In the genomic region with DNA sequence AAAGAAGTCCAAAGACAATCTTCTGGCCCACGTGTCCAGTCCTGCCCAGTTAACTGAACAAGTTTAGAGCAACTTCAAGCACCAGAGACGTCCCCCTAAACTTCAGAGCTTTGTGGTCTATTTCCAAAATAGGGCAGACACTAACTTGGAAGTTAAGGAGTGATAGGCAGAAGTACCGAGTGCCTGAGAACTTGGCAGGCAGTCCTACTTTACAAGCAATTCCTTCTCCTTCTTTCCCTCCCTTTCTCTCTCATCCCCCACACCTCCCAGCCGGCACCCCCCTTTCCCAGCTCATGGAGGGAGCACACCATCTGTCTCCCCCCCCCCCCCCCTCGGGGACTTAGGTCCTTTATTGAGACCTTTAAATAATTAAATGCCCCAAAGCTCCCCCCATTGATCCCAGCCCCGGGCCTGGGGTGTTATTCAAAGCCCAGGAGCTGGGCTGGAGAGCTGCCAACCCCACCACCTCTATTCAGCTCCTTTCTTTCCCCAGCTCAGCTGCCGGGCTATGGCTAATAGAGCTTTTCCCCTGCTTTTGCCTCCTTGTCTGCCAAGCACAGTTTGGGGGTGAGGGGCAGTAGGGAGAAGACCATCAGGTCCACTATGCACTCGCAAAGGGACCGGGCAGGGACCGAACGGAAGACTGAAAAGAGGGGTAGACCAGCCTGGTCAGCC, we compare ENCODE assay signal across 9 mouse cellular contexts. TPM values are rescaled to one million over a fixed set of nuclear protein-coding genes. Genes with fewer than 3 reads are reported as not detected.
DNase-seq lines count a peak whose midpoint lies in the region; ATAC-seq and TF ChIP-seq lines count a peak whose summit lies in the region.
"Had no signal": no experiment of that assay in that cellular context is flagged by ENCODE, and none has a peak within 500 bp of the region (broad histone marks: within the 10 kb centered on the region; RNA-seq: fewer than 3 reads in every experiment).

No protein-coding gene starts in this region.

- no peak for ATAC-seq in heart, embryonic 12.5 days (ENCODE audit: insufficient number of reproducible peaks, low FRiP score)
- no peak for ATAC-seq in intestine, postnatal 0 days
- ATAC-seq in neural tube, embryonic 13.5 days (ENCODE audit: low read depth) = peak; percentile 52

- peak overlapping the region; percentile 99 for H3K27ac ChIP-seq in heart, embryonic 12.5 days (ENCODE audit: poor library complexity, severe bottlenecking)
- H3K27ac ChIP-seq in thymus, adult 2 months (ENCODE audit: control insufficient read depth, insufficient read depth, low read length) = peak overlapping the region; percentile 84
- peak overlapping the region; percentile 79 for H3K27ac ChIP-seq in intestine, postnatal 0 days (ENCODE audit: low read depth, low read length)
- peak overlapping the region; percentile 97 for H3K27ac ChIP-seq in neural tube, embryonic 13.5 days (replicated peaks)

- no peak for TF ChIP-seq POLR2A in thymus, adult 2 months (IDR thresholded peaks at IDR 0.05; ENCODE audit: control insufficient read depth, extremely low read depth, insufficient read depth, low read length, poor library complexity)

- DNase-seq in heart, adult 18-20 months = no peak
- no peak for DNase-seq in thymus, adult 2 months
- DNase-seq in thymus, postnatal 36 days = no peak
- DNase-seq in T-cell, adult 2 months (ENCODE audit: low spot score) = no peak
- no peak for DNase-seq in urinary bladder, postnatal 25 days (ENCODE audit: low spot score)

- peak overlapping the region; percentile 60 for H3K4me2 ChIP-seq in heart, embryonic 12.5 days
- peak overlapping the region; percentile 30 for H3K4me2 ChIP-seq in intestine, postnatal 0 days (replicated peaks; ENCODE audit: low read depth)
- peak overlapping the region; percentile 77 for H3K4me2 ChIP-seq in neural tube, embryonic 13.5 days

- H3K36me3 ChIP-seq in heart, embryonic 12.5 days = no peaks in the 10 kb centered on the region
- no peaks in the 10 kb centered on the region for H3K36me3 ChIP-seq in thymus, adult 2 months (ENCODE audit: control insufficient read depth, insufficient read depth, low read length)
- no peaks in the 10 kb centered on the region for H3K36me3 ChIP-seq in intestine, postnatal 0 days (ENCODE audit: control insufficient read depth, insufficient read depth)
- H3K36me3 ChIP-seq in neural tube, embryonic 13.5 days = no peaks in the 10 kb centered on the region

- 14% methylated on average over 11 of the region's 11 CpGs for WGBS in heart, embryonic 12.5 days
- WGBS in thymus, adult 2 months = 26% methylated on average over 11 of the region's 11 CpGs
- 50% methylated on average over 11 of the region's 11 CpGs for WGBS in intestine, postnatal 0 days
- 3% methylated on average over 11 of the region's 11 CpGs for WGBS in neural tube, embryonic 13.5 days

- H3K4me1 ChIP-seq in heart, embryonic 12.5 days (replicated peaks) = peaks cover 74% of the 10 kb centered on the region
- H3K4me1 ChIP-seq in thymus, adult 2 months (replicated peaks; ENCODE audit: control insufficient read depth, insufficient read depth, low read length) = peaks cover 46% of the 10 kb centered on the region
- H3K4me1 ChIP-seq in intestine, postnatal 0 days (replicated peaks; ENCODE audit: control insufficient read depth, insufficient read depth, low read length) = peaks cover 39% of the 10 kb centered on the region
- peaks cover 76% of the 10 kb centered on the region for H3K4me1 ChIP-seq in neural tube, embryonic 13.5 days (replicated peaks)

- TF ChIP-seq CTCF in thymus, adult 2 months (IDR thresholded peaks at IDR 0.05; ENCODE audit: borderline replicate concordance, control insufficient read depth, extremely low read depth, insufficient read depth, low read length, poor library complexity) = no peak
- no peak for TF ChIP-seq CTCF in intestine, postnatal 0 days (IDR thresholded peaks at IDR 0.05; ENCODE audit: low read depth)

- H3K27me3 ChIP-seq in heart, embryonic 12.5 days (replicated peaks) = no peaks in the 10 kb centered on the region
- no peaks in the 10 kb centered on the region for H3K27me3 ChIP-seq in thymus, adult 2 months (ENCODE audit: control insufficient read depth, insufficient read depth, low read length)
- H3K27me3 ChIP-seq in intestine, postnatal 0 days (replicated peaks; ENCODE audit: control insufficient read depth, insufficient read depth, low read length) = no peaks in the 10 kb centered on the region
- no peaks in the 10 kb centered on the region for H3K27me3 ChIP-seq in neural tube, embryonic 13.5 days

- no peaks in the 10 kb centered on the region for H3K9me3 ChIP-seq in heart, embryonic 12.5 days (replicated peaks)
- no peaks in the 10 kb centered on the region for H3K9me3 ChIP-seq in intestine, postnatal 0 days (ENCODE audit: control insufficient read depth)
- no peaks in the 10 kb centered on the region for H3K9me3 ChIP-seq in neural tube, embryonic 13.5 days

- H3K4me3 ChIP-seq in heart, embryonic 12.5 days = 0 out of 2 replicates have a peak overlapping the region, but pooled peaks have one; percentile 12
- H3K4me3 ChIP-seq in thymus, adult 2 months (ENCODE audit: control insufficient read depth, insufficient read depth, low read length) = peak overlapping the region; percentile 56
- H3K4me3 ChIP-seq in intestine, postnatal 0 days (ENCODE audit: low read depth, low read length) = no peak overlapping the region
- peak overlapping the region; percentile 11; the same call in 1 of the 2 replicates for H3K4me3 ChIP-seq in neural tube, embryonic 13.5 days

- peak overlapping the region; percentile 62 for H3K9ac ChIP-seq in heart, embryonic 12.5 days
- H3K9ac ChIP-seq in intestine, postnatal 0 days (ENCODE audit: low read depth, low read length) = no peak overlapping the region
- peak overlapping the region; percentile 61 for H3K9ac ChIP-seq in neural tube, embryonic 13.5 days

RNA-seq across cellular contexts. Expression of a gene that starts 16.4 kb away (rescaled TPM):
- polyA plus RNA-seq in heart, embryonic 12.5 days (2016; fragmentation: Nextera tagmentation; extraction: Ambion mirVana) = 37.8 and 40.4 TPM in 2 replicates
- total RNA-seq in heart, adult 18-20 months (2021) = 10 to 100 TPM; 31.1 to 32.0 TPM
- 432 and 481 TPM in 2 replicates for polyA plus RNA-seq in thymus, adult 2 months (2012; rRNA removed)
- 30.0 and 32.6 TPM in 2 replicates for polyA plus RNA-seq in intestine, postnatal 0 days (2015; fragmentation: Nextera tagmentation; extraction: Ambion mirVana)
- polyA plus RNA-seq in neural tube, embryonic 13.5 days (2015; fragmentation: Nextera tagmentation; extraction: Ambion mirVana) = 49.0 and 55.3 TPM in 2 replicates

RNA-seq across cellular contexts. Expression of a gene that starts 25.5 kb away (rescaled TPM):
- polyA plus RNA-seq in heart, embryonic 12.5 days (2016; fragmentation: Nextera tagmentation; extraction: Ambion mirVana) = 15.7 and 17.5 TPM in 2 replicates
- total RNA-seq in heart, adult 18-20 months (2021) = 1 to 10 TPM; 6.2 to 9.3 TPM
- polyA plus RNA-seq in thymus, adult 2 months (2012; rRNA removed) = 3.5 and 4.4 TPM in 2 replicates
- polyA plus RNA-seq in intestine, postnatal 0 days (2015; fragmentation: Nextera tagmentation; extraction: Ambion mirVana) = 2.2 and 2.4 TPM in 2 replicates
- polyA plus RNA-seq in neural tube, embryonic 13.5 days (2015; fragmentation: Nextera tagmentation; extraction: Ambion mirVana) = 11.1 and 14.9 TPM in 2 replicates
- total RNA-seq: MEL had no signal

RNA-seq across cellular contexts. Expression of a gene that starts 48.5 kb away (rescaled TPM):
- 0.32 and 0.49 TPM in 2 replicates for polyA plus RNA-seq in heart, embryonic 12.5 days (2016; fragmentation: Nextera tagmentation; extraction: Ambion mirVana)
- total RNA-seq in heart, adult 18-20 months (2021) = not detected
- 0.54 and 0.78 TPM in 2 replicates for polyA plus RNA-seq in thymus, adult 2 months (2012; rRNA removed)
- polyA plus RNA-seq in intestine, postnatal 0 days (2015; fragmentation: Nextera tagmentation; extraction: Ambion mirVana) = 0.25 TPM in 1 of 2 replicates, not detected in the other
- 0.45 and 0.81 TPM in 2 replicates for polyA plus RNA-seq in neural tube, embryonic 13.5 days (2015; fragmentation: Nextera tagmentation; extraction: Ambion mirVana)
- total RNA-seq: MEL had no signal
